Mouse (Mus musculus): Measurements from ENCODE around the gene Polr2e.

DNA sequence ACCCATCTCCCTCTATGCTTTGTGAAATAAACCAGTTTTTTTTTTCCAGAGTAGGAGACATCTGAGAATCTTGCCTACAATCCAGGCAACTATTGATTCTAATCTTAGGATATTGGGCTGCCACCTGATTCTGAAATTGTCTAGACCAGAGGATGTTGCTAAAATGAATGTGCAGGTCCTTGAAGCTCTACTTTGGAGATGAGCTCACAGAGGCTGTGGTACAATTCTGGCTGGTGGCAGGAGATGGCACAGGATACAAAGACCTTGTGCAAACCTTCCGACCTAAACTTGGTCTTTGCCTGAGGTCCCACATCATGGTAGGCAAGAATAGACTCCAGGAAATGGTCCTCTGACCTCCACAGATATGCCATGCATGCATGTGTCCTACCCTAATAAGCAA is 44.0 kb downstream of the Polr2e start:
- TF ChIP-seq HCFC1 (IDR thresholded peaks at IDR 0.05; ENCODE audit: borderline replicate concordance, insufficient read depth, low read length) (no peak), CHD2 (IDR thresholded peaks at IDR 0.05; ENCODE audit: low read depth, low read length) (no peak)
